Mouse (Mus musculus): ENCODE measurements around the gene Cacna2d4. TPM values are rescaled to one million over a fixed set of nuclear protein-coding genes. Genes with fewer than 3 reads are reported as not detected.

The Cacna2d4 gene
- total and polyA plus RNA-seq, 2 experiments from 2014 or later, result 0.48 to 0.62 TPM

- H3K4me2 ChIP-seq (ENCODE audit: low read depth), result peak overlapping the region; percentile 38
- ATAC-seq, result peak; percentile 30
- no peaks in the 10 kb centered on the region for H3K36me3 ChIP-seq (ENCODE audit: insufficient read depth)
Measured at GRCm38 (mm10) chr6:119389089-119389488, 152.8 kb downstream of the Cacna2d4 start.

GRCm38 (mm10) chr6:119390728-119391127, 154.4 kb downstream of the Cacna2d4 start:
- H3K4me2 ChIP-seq (ENCODE audit: low read depth), result no peak overlapping the region
- no peak overlapping the region for H3K27ac ChIP-seq (ENCODE audit: low read depth, low read length)
- H3K9ac ChIP-seq, result no peak overlapping the region
- no peaks in the 10 kb centered on the region for H3K36me3 ChIP-seq (ENCODE audit: insufficient read depth)
- no peaks in the 10 kb centered on the region for H3K9me3 ChIP-seq (ENCODE audit: low read length)
- no peaks in the 10 kb centered on the region for H3K27me3 ChIP-seq (ENCODE audit: insufficient read depth, low read length)
- no peak for TF ChIP-seq CTCF (IDR thresholded peaks at IDR 0.05; ENCODE audit: low read depth)
- no peak overlapping the region for H3K4me3 ChIP-seq (ENCODE audit: low read depth, low read length)
- 94% methylated on average over 4 of the region's 4 CpGs for WGBS
- DNase-seq, result no peak
- no peak for ATAC-seq
- peaks cover 5% of the 10 kb centered on the region; the same call in 1 of the 2 replicates for H3K4me1 ChIP-seq (ENCODE audit: insufficient read depth)

More at GRCm38 (mm10) chr6:119389089-119389488, 152.8 kb downstream of the Cacna2d4 start:
- DNase-seq, result no peak
- peak overlapping the region; percentile 73 for H3K9ac ChIP-seq
- peak overlapping the region; percentile 88 for H3K4me3 ChIP-seq (ENCODE audit: low read depth, low read length)
- no peak for TF ChIP-seq CTCF (IDR thresholded peaks at IDR 0.05; ENCODE audit: low read depth)
- 14% methylated on average over 10 of the region's 10 CpGs for WGBS
- peaks cover 5% of the 10 kb centered on the region; the same call in 1 of the 2 replicates for H3K4me1 ChIP-seq (ENCODE audit: insufficient read depth)
- peak overlapping the region; percentile 83 for H3K27ac ChIP-seq (ENCODE audit: low read depth, low read length)
- no peaks in the 10 kb centered on the region for H3K27me3 ChIP-seq (ENCODE audit: insufficient read depth, low read length)
- no peaks in the 10 kb centered on the region for H3K9me3 ChIP-seq (ENCODE audit: low read length)

- H3K4me3 ChIP-seq (ENCODE audit: low read depth, low read length), result no peak overlapping the region
- H3K27me3 ChIP-seq (ENCODE audit: insufficient read depth, low read length), result no peaks in the 10 kb centered on the region
- H3K9me3 ChIP-seq (ENCODE audit: low read length), result no peaks in the 10 kb centered on the region
- 79% methylated on average over 9 of the region's 9 CpGs for WGBS
- DNase-seq (no peak), ATAC-seq (no peak)
- H3K4me2 ChIP-seq (ENCODE audit: low read depth), result no peak overlapping the region
- H3K36me3 ChIP-seq (ENCODE audit: insufficient read depth), result no peaks in the 10 kb centered on the region
- TF ChIP-seq CTCF (IDR thresholded peaks at IDR 0.05; ENCODE audit: low read depth), result no peak
- no peaks in the 10 kb centered on the region for H3K4me1 ChIP-seq (ENCODE audit: insufficient read depth)
- H3K27ac ChIP-seq (ENCODE audit: low read depth, low read length), result no peak overlapping the region
- H3K9ac ChIP-seq, result no peak overlapping the region
Measured at GRCm38 (mm10) chr6:119392836-119393235, 156.5 kb downstream of the Cacna2d4 start.

GRCm38 (mm10) chr6:119395421-119396308, 159.3 kb downstream of the Cacna2d4 start:
- DNase-seq (no peak), ATAC-seq (no peak)
- TF ChIP-seq CTCF (IDR thresholded peaks at IDR 0.05; ENCODE audit: low read depth), result no peak
- no peaks in the 10 kb centered on the region for H3K36me3 ChIP-seq (ENCODE audit: insufficient read depth)
- no peak overlapping the region for H3K27ac ChIP-seq (ENCODE audit: low read depth, low read length)
- WGBS, result 88% methylated on average over 14 of the region's 14 CpGs
- H3K4me1 ChIP-seq (ENCODE audit: insufficient read depth), result no peaks in the 10 kb centered on the region
- H3K9me3 ChIP-seq (ENCODE audit: low read length), result no peaks in the 10 kb centered on the region
- H3K4me3 ChIP-seq (ENCODE audit: low read depth, low read length), result no peak overlapping the region
- no peak overlapping the region for H3K9ac ChIP-seq
- no peaks in the 10 kb centered on the region for H3K27me3 ChIP-seq (ENCODE audit: insufficient read depth, low read length)
- H3K4me2 ChIP-seq (ENCODE audit: low read depth), result no peak overlapping the region

- no peak for ATAC-seq
- Histone ChIP-seq H3K27me3 (ENCODE audit: insufficient read depth, low read length) (no peaks in the 10 kb centered on the region), H3K9me3 (ENCODE audit: low read length) (no peaks in the 10 kb centered on the region), H3K4me2 (ENCODE audit: low read depth) (no peak overlapping the region), H3K4me1 (ENCODE audit: insufficient read depth) (no peaks in the 10 kb centered on the region), H3K36me3 (ENCODE audit: insufficient read depth) (no peaks in the 10 kb centered on the region), H3K9ac (no peak overlapping the region), H3K27ac (ENCODE audit: low read depth, low read length) (no peak overlapping the region), H3K4me3 (ENCODE audit: low read depth, low read length) (no peak overlapping the region)
- DNase-seq, result no peak
- 75% methylated on average over 5 of the region's 5 CpGs for WGBS
- no peak for TF ChIP-seq CTCF (IDR thresholded peaks at IDR 0.05; ENCODE audit: low read depth)
Measured at GRCm38 (mm10) chr6:119396309-119396634, 159.9 kb downstream of the Cacna2d4 start.

- no peak overlapping the region for H3K4me3 ChIP-seq (ENCODE audit: low read depth, low read length)
- H3K27me3 ChIP-seq (ENCODE audit: insufficient read depth, low read length), result no peaks in the 10 kb centered on the region
- H3K9ac ChIP-seq, result no peak overlapping the region
- ATAC-seq (no peak), DNase-seq (no peak)
- TF ChIP-seq CTCF (IDR thresholded peaks at IDR 0.05; ENCODE audit: low read depth), result no peak
- no peaks in the 10 kb centered on the region for H3K36me3 ChIP-seq (ENCODE audit: insufficient read depth)
- H3K4me2 ChIP-seq (ENCODE audit: low read depth), result no peak overlapping the region
- H3K4me1 ChIP-seq (ENCODE audit: insufficient read depth), result no peaks in the 10 kb centered on the region
- H3K9me3 ChIP-seq (ENCODE audit: low read length), result no peaks in the 10 kb centered on the region
- WGBS, result 96% methylated on average over 3 of the region's 3 CpGs
- H3K27ac ChIP-seq (ENCODE audit: low read depth, low read length), result no peak overlapping the region
Measured at GRCm38 (mm10) chr6:119399371-119399770, 163.0 kb downstream of the Cacna2d4 start.

- H3K9me3 ChIP-seq (ENCODE audit: low read length), result no peaks in the 10 kb centered on the region
- no peak overlapping the region for H3K27ac ChIP-seq (ENCODE audit: low read depth, low read length)
- H3K9ac ChIP-seq, result no peak overlapping the region
- 90% methylated on average over 3 of the region's 3 CpGs for WGBS
- no peak for ATAC-seq
- H3K36me3 ChIP-seq (ENCODE audit: insufficient read depth), result no peaks in the 10 kb centered on the region
- H3K4me2 ChIP-seq (ENCODE audit: low read depth), result no peak overlapping the region
- H3K4me1 ChIP-seq (ENCODE audit: insufficient read depth), result no peaks in the 10 kb centered on the region
- peak; percentile 26 for DNase-seq
- H3K4me3 ChIP-seq (ENCODE audit: low read depth, low read length), result no peak overlapping the region
- no peaks in the 10 kb centered on the region for H3K27me3 ChIP-seq (ENCODE audit: insufficient read depth, low read length)
- TF ChIP-seq CTCF (IDR thresholded peaks at IDR 0.05; ENCODE audit: low read depth), result no peak
Measured at GRCm38 (mm10) chr6:119400649-119401048, 164.3 kb downstream of the Cacna2d4 start.

Measured in forebrain, postnatal 0 days (tissue).